Comparison of ENCODE assay signal across 9 mouse cellular contexts in the genomic region with DNA sequence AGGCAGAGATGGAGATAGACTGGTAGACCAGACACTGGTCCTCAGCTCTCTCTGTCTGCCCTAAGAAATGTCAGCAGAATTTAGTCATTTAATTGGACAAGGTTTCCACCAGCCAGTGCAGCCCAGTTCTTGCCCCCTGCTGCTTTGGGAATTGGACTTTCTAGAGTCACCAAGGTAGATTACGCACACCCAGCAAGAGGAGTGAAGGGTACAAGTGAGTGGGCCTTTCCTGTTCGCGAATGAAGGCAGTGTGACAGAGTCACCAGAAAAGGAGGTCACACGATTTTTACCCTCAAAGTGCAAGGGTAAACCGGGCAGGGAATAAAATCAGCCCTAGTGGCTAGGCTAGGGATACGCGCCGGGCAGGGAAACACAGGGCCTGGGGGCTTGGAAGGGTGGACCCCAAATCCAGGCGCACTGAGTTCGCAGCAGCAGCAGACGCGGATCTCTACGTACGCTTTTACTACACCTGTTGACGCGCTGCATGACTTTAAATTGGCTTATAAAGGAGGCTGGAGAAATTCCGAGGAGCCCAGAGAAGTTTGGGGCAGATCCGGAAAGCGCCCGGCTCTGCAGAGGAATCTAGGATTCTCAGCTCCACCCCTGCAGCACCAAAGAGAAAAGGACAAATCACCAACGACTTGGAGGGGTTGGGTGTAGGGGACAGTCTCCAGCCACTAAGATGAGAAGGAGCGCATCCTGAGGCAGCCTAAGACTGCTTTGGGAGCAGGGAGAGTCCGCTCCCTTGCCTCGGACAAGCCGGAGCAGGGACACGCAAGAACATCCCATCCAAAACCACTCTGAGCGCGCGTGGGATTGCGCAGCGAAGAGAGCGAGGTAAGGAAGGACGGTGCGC. TPM values are rescaled to one million over a fixed set of nuclear protein-coding genes. Genes with fewer than 3 reads are reported as not detected.
A peak's percentile ranks its signal among the peaks of the same experiment; 100 is the strongest.
DNase-seq lines count a peak whose midpoint lies in the region; ATAC-seq and TF ChIP-seq lines count a peak whose summit lies in the region.
"Had no signal": no experiment of that assay in that cellular context is flagged by ENCODE, and none has a peak within 500 bp of the region (broad histone marks: within the 10 kb centered on the region; RNA-seq: fewer than 3 reads in every experiment).

A gene (plus strand): TSS at position 639 of the 856 bp plus-strand sequence.

- TF ChIP-seq EP300 in liver, embryonic 14.5 days (IDR thresholded peaks at IDR 0.05; ENCODE audit: low read depth) = no peak

- peak within 1 kb of the TSS; percentile 52 for H3K4me2 ChIP-seq in liver, embryonic 14.5 days (ENCODE audit: low read depth)
- peak within 1 kb of the TSS; percentile 64 for H3K4me2 ChIP-seq in stomach, embryonic 16.5 days (ENCODE audit: low read depth, low read length)

- no peak within 1 kb of the TSS for H3K27ac ChIP-seq in embryonic facial prominence, embryonic 10.5 days (replicated peaks)
- H3K27ac ChIP-seq in liver, embryonic 14.5 days = no peak within 1 kb of the TSS
- peak within 1 kb of the TSS; percentile 30; the same call in 1 of the 2 replicates for H3K27ac ChIP-seq in stomach, embryonic 16.5 days (ENCODE audit: low read length)

- no peaks in the 10 kb centered on the region for H3K36me3 ChIP-seq in embryonic facial prominence, embryonic 10.5 days (replicated peaks)
- H3K36me3 ChIP-seq in liver, embryonic 14.5 days (replicated peaks; ENCODE audit: control insufficient read depth, insufficient read depth, low read depth) = no peaks in the 10 kb centered on the region
- H3K36me3 ChIP-seq in stomach, embryonic 16.5 days (ENCODE audit: control insufficient read depth, insufficient read depth, low read length) = no peaks in the 10 kb centered on the region

- TF ChIP-seq POLR2A in lung, adult 2 months (IDR thresholded peaks at IDR 0.05; ENCODE audit: borderline replicate concordance, extremely low read depth, low read depth, low read length) = no peak

- TF ChIP-seq CTCF in lung, adult 2 months (IDR thresholded peaks at IDR 0.05; ENCODE audit: insufficient read depth, low read length) = no peak
- no peak for TF ChIP-seq CTCF in liver, embryonic 14.5 days (IDR thresholded peaks at IDR 0.05; ENCODE audit: low read depth)

- intact Hi-C loops in heart, postnatal 14 days (cut with DNase I) = loop anchor here (5.0 kb wide), 3 partner anchors 84 to 341 kb away; no protein-coding TSS in a partner anchor
- intact Hi-C loops in left cerebral cortex, postnatal 4 days (cut with DNase I) = loop anchor here (5.0 kb wide), 2 partner anchors 266 to 346 kb away; no protein-coding TSS in a partner anchor

- no peak for ATAC-seq in liver, embryonic 14.5 days (ENCODE audit: insufficient read depth)
- peak; percentile 42; the same call in 1 of the 2 replicates for ATAC-seq in stomach, embryonic 16.5 days (ENCODE audit: insufficient read depth, low FRiP score)

- no peaks in the 10 kb centered on the region for H3K9me3 ChIP-seq in embryonic facial prominence, embryonic 10.5 days
- H3K9me3 ChIP-seq in liver, embryonic 14.5 days (ENCODE audit: control insufficient read depth, low read length) = no peaks in the 10 kb centered on the region
- H3K9me3 ChIP-seq in stomach, embryonic 16.5 days (replicated peaks; ENCODE audit: control insufficient read depth, low read length) = no peaks in the 10 kb centered on the region

- no peaks in the 10 kb centered on the region; the same call in 1 of the 2 replicates for H3K4me1 ChIP-seq in lung, adult 2 months (ENCODE audit: control insufficient read depth, insufficient read depth, low read length)
- H3K4me1 ChIP-seq in embryonic facial prominence, embryonic 10.5 days = peaks cover 18% of the 10 kb centered on the region
- H3K4me1 ChIP-seq in liver, embryonic 14.5 days (replicated peaks; ENCODE audit: control insufficient read depth in 2 of 2, insufficient read depth in 2 of 2, low read length in 1 of 2) = no peaks in the 10 kb centered on the region
- no peaks in the 10 kb centered on the region for H3K4me1 ChIP-seq in stomach, embryonic 16.5 days (ENCODE audit: control insufficient read depth, insufficient read depth, low read length)

- no peak within 1 kb of the TSS for H3K9ac ChIP-seq in liver, embryonic 14.5 days (replicated peaks)
- H3K9ac ChIP-seq in stomach, embryonic 16.5 days (ENCODE audit: low read length) = peak within 1 kb of the TSS; percentile 76

- 9% methylated on average over 34 of the region's 34 CpGs for WGBS in lung, adult 2 months
- 4% methylated on average over 34 of the region's 34 CpGs for WGBS in embryonic facial prominence, embryonic 10.5 days
- 8% methylated on average over 34 of the region's 34 CpGs for WGBS in liver, embryonic 14.5 days (ENCODE audit: insufficient replicate concordance)
- WGBS in stomach, embryonic 16.5 days = 5% methylated on average over 34 of the region's 34 CpGs

- H3K27me3 ChIP-seq in embryonic facial prominence, embryonic 10.5 days (replicated peaks; ENCODE audit: low read depth, poor library complexity, severe bottlenecking) = peaks cover 49% of the 10 kb centered on the region
- H3K27me3 ChIP-seq in liver, embryonic 14.5 days (ENCODE audit: control insufficient read depth, insufficient read depth, low read length) = peaks cover 19% of the 10 kb centered on the region
- peaks cover 12% of the 10 kb centered on the region for H3K27me3 ChIP-seq in stomach, embryonic 16.5 days (ENCODE audit: control insufficient read depth, insufficient read depth, low read length)

- H3K4me3 ChIP-seq in lung, adult 2 months (replicated peaks; ENCODE audit: extremely low read depth, low read depth, low read length) = peak within 1 kb of the TSS; percentile 56
- H3K4me3 ChIP-seq in embryonic facial prominence, embryonic 10.5 days = peak within 1 kb of the TSS; percentile 59
- peak within 1 kb of the TSS; percentile 40 to 44 for H3K4me3 ChIP-seq in liver, embryonic 14.5 days (ENCODE audit: insufficient read depth in 1 of 2, low read depth in 2 of 2, low read length in 2 of 2)
- H3K4me3 ChIP-seq in stomach, embryonic 16.5 days (replicated peaks; ENCODE audit: low read length) = peak within 1 kb of the TSS; percentile 62

- peak; percentile 4 for DNase-seq in lung, adult 2 months
- no peak for DNase-seq in lung, postnatal 14 days
- DNase-seq in embryonic facial prominence, embryonic 10.5 days (ENCODE audit: low spot score) = peak; percentile 45
- DNase-seq in heart, postnatal 14 days = peak; percentile 9 to 27
- no peak for DNase-seq in liver, embryonic 14.5 days (ENCODE audit: low read depth in 3 of 3, low spot score in 3 of 3)
- DNase-seq in spleen, postnatal 10 days (ENCODE audit: low spot score in 2 of 2) = no peak
- no peak for DNase-seq in left cerebral cortex, postnatal 4 days

RNA-seq across cellular contexts. Expression of the gene that starts here (rescaled TPM):
- polyA plus RNA-seq in lung, adult 2 months (2012; rRNA removed) = 1.7 and 2.3 TPM in 2 replicates
- 0.16 and 0.34 TPM in 2 replicates for polyA plus RNA-seq in embryonic facial prominence, embryonic 10.5 days (2016; fragmentation: Nextera tagmentation; extraction: Ambion mirVana)
- total RNA-seq in heart, postnatal 14 days (2021) = 1 to 10 TPM; 2.5 to 2.9 TPM
- 1.7 and 1.8 TPM in 2 replicates for polyA plus RNA-seq in liver, embryonic 14.5 days (2012; rRNA removed)
- polyA plus RNA-seq in liver, embryonic 14.5 days (2014; fragmentation: Nextera tagmentation; extraction: Ambion mirVana) = 3.1 and 3.3 TPM in 2 replicates
- 12.9 and 13.4 TPM in 2 replicates for polyA plus RNA-seq in stomach, embryonic 16.5 days (2015; fragmentation: Nextera tagmentation; extraction: Ambion mirVana)
- total RNA-seq in left cerebral cortex, postnatal 4 days (2021) = 1 to 10 TPM; 4.6 to 4.8 TPM
- total RNA-seq: neutrophil, adult 5-6 weeks had no signal

Comparison
In these comparisons a context has a peak if more than half of its experiments do, and no peak if none do; other contexts are left out.
1. DNase-seq: peak in lung, adult 2 months (single experiment) and heart, postnatal 14 days (2 of 2); none in lung, postnatal 14 days (single experiment), liver, embryonic 14.5 days (0 of 3), spleen, postnatal 10 days (0 of 2) and left cerebral cortex, postnatal 4 days (single experiment).
2. Peak in DNase-seq and H3K4me3 ChIP-seq in embryonic facial prominence, embryonic 10.5 days; RNA of the gene not detected or under 1 TPM.
3. Peak in every context shown above with its lines, with median percentiles within 50 percentile points of each other: H3K4me3 ChIP-seq.